Mouse (Mus musculus): ENCODE measurements around the gene Wasf3. TPM values are rescaled to one million over a fixed set of nuclear protein-coding genes. Genes with fewer than 3 reads are reported as not detected.

Gene Wasf3
- polyA plus RNA-seq, 1 experiment from 2014 or later: 1.2 TPM

GRCm38 (mm10) chr5:146410821-146411220 is 26.0 kb downstream of the Wasf3 start:
- Histone ChIP-seq H3K9me3 (ENCODE audit: control insufficient read depth, low read length) (no peaks in the 10 kb centered on the region), H3K27ac (ENCODE audit: low read length) (no peak overlapping the region), H3K36me3 (ENCODE audit: control insufficient read depth, insufficient read depth, low read length) (no peaks in the 10 kb centered on the region), H3K4me2 (ENCODE audit: low read depth, low read length) (no peak overlapping the region), H3K4me3 (ENCODE audit: low read length) (no peak overlapping the region), H3K27me3 (replicated peaks; ENCODE audit: control insufficient read depth, insufficient read depth, low read length) (no peaks in the 10 kb centered on the region), H3K9ac (ENCODE audit: low read depth, low read length) (no peak overlapping the region), H3K4me1 (ENCODE audit: control insufficient read depth, insufficient read depth, low read length) (no peaks in the 10 kb centered on the region)
- ATAC-seq: no peak
- WGBS: 72% methylated on average over 4 of the region's 4 CpGs

GRCm38 (mm10) chr5:146412743-146413430 is 28.1 kb downstream of the Wasf3 start:
- H3K9ac ChIP-seq (ENCODE audit: low read depth, low read length): no peak overlapping the region
- H3K4me1 ChIP-seq (ENCODE audit: control insufficient read depth, insufficient read depth, low read length): no peaks in the 10 kb centered on the region
- H3K27ac ChIP-seq (ENCODE audit: low read length): no peak overlapping the region
- WGBS: 65% methylated on average over 15 of the region's 15 CpGs
- no peaks in the 10 kb centered on the region for H3K36me3 ChIP-seq (ENCODE audit: control insufficient read depth, insufficient read depth, low read length)
- no peak overlapping the region for H3K4me2 ChIP-seq (ENCODE audit: low read depth, low read length)
- no peaks in the 10 kb centered on the region for H3K27me3 ChIP-seq (replicated peaks; ENCODE audit: control insufficient read depth, insufficient read depth, low read length)
- ATAC-seq: no peak
- no peaks in the 10 kb centered on the region for H3K9me3 ChIP-seq (ENCODE audit: control insufficient read depth, low read length)
- H3K4me3 ChIP-seq (ENCODE audit: low read length): no peak overlapping the region

- Histone ChIP-seq H3K27ac (ENCODE audit: low read length) (no peak overlapping the region), H3K4me2 (ENCODE audit: low read depth, low read length) (no peak overlapping the region), H3K36me3 (ENCODE audit: control insufficient read depth, insufficient read depth, low read length) (no peaks in the 10 kb centered on the region), H3K9me3 (ENCODE audit: control insufficient read depth, low read length) (no peaks in the 10 kb centered on the region), H3K4me3 (ENCODE audit: low read length) (no peak overlapping the region), H3K27me3 (replicated peaks; ENCODE audit: control insufficient read depth, insufficient read depth, low read length) (no peaks in the 10 kb centered on the region), H3K4me1 (ENCODE audit: control insufficient read depth, insufficient read depth, low read length) (no peaks in the 10 kb centered on the region), H3K9ac (ENCODE audit: low read depth, low read length) (no peak overlapping the region)
- WGBS: 83% methylated on average over 4 of the region's 4 CpGs
- ATAC-seq: no peak
Observed at GRCm38 (mm10) chr5:146414611-146415010, 29.8 kb downstream of the Wasf3 start.

- H3K27ac ChIP-seq (ENCODE audit: low read length): no peak overlapping the region
- no peaks in the 10 kb centered on the region for H3K36me3 ChIP-seq (ENCODE audit: control insufficient read depth, insufficient read depth, low read length)
- no peaks in the 10 kb centered on the region for H3K27me3 ChIP-seq (replicated peaks; ENCODE audit: control insufficient read depth, insufficient read depth, low read length)
- no peaks in the 10 kb centered on the region for H3K4me1 ChIP-seq (ENCODE audit: control insufficient read depth, insufficient read depth, low read length)
- 75% methylated on average over 12 of the region's 12 CpGs for WGBS
- ATAC-seq: no peak
- H3K9ac ChIP-seq (ENCODE audit: low read depth, low read length): no peak overlapping the region
- H3K4me2 ChIP-seq (ENCODE audit: low read depth, low read length): no peak overlapping the region
- no peak overlapping the region for H3K4me3 ChIP-seq (ENCODE audit: low read length)
- H3K9me3 ChIP-seq (ENCODE audit: control insufficient read depth, low read length): no peaks in the 10 kb centered on the region
Observed at GRCm38 (mm10) chr5:146415218-146415617, 30.4 kb downstream of the Wasf3 start.

GRCm38 (mm10) chr5:146416331-146417110 is 31.7 kb downstream of the Wasf3 start:
- Histone ChIP-seq H3K27ac (ENCODE audit: low read length) (no peak overlapping the region), H3K9me3 (ENCODE audit: control insufficient read depth, low read length) (no peaks in the 10 kb centered on the region), H3K4me3 (ENCODE audit: low read length) (no peak overlapping the region), H3K36me3 (ENCODE audit: control insufficient read depth, insufficient read depth, low read length) (no peaks in the 10 kb centered on the region), H3K27me3 (replicated peaks; ENCODE audit: control insufficient read depth, insufficient read depth, low read length) (no peaks in the 10 kb centered on the region), H3K9ac (ENCODE audit: low read depth, low read length) (no peak overlapping the region), H3K4me2 (ENCODE audit: low read depth, low read length) (no peak overlapping the region), H3K4me1 (ENCODE audit: control insufficient read depth, insufficient read depth, low read length) (no peaks in the 10 kb centered on the region)
- 69% methylated on average over 20 of the region's 20 CpGs for WGBS
- ATAC-seq: no peak

GRCm38 (mm10) chr5:146418092-146418491 is 33.3 kb downstream of the Wasf3 start:
- no peaks in the 10 kb centered on the region for H3K36me3 ChIP-seq (ENCODE audit: control insufficient read depth, insufficient read depth, low read length)
- H3K4me2 ChIP-seq (ENCODE audit: low read depth, low read length): no peak overlapping the region
- H3K4me1 ChIP-seq (ENCODE audit: control insufficient read depth, insufficient read depth, low read length): no peaks in the 10 kb centered on the region
- 64% methylated on average over 7 of the region's 7 CpGs for WGBS
- H3K27me3 ChIP-seq (replicated peaks; ENCODE audit: control insufficient read depth, insufficient read depth, low read length): no peaks in the 10 kb centered on the region
- ATAC-seq: no peak
- no peak overlapping the region for H3K27ac ChIP-seq (ENCODE audit: low read length)
- H3K4me3 ChIP-seq (ENCODE audit: low read length): no peak overlapping the region
- no peaks in the 10 kb centered on the region for H3K9me3 ChIP-seq (ENCODE audit: control insufficient read depth, low read length)
- no peak overlapping the region for H3K9ac ChIP-seq (ENCODE audit: low read depth, low read length)

- no peaks in the 10 kb centered on the region for H3K9me3 ChIP-seq (ENCODE audit: control insufficient read depth, low read length)
- 68% methylated on average over 1 of the region's 1 CpGs for WGBS
- no peaks in the 10 kb centered on the region for H3K36me3 ChIP-seq (ENCODE audit: control insufficient read depth, insufficient read depth, low read length)
- no peaks in the 10 kb centered on the region for H3K4me1 ChIP-seq (ENCODE audit: control insufficient read depth, insufficient read depth, low read length)
- no peaks in the 10 kb centered on the region for H3K27me3 ChIP-seq (replicated peaks; ENCODE audit: control insufficient read depth, insufficient read depth, low read length)
- no peak for ATAC-seq
- no peak overlapping the region for H3K27ac ChIP-seq (ENCODE audit: low read length)
- H3K9ac ChIP-seq (ENCODE audit: low read depth, low read length): no peak overlapping the region
- no peak overlapping the region for H3K4me3 ChIP-seq (ENCODE audit: low read length)
- no peak overlapping the region for H3K4me2 ChIP-seq (ENCODE audit: low read depth, low read length)
Observed at GRCm38 (mm10) chr5:146420081-146420480, 35.3 kb downstream of the Wasf3 start.

- ATAC-seq: no peak
- H3K4me3 ChIP-seq (ENCODE audit: low read length): no peak overlapping the region
- no peaks in the 10 kb centered on the region for H3K9me3 ChIP-seq (ENCODE audit: control insufficient read depth, low read length)
- H3K36me3 ChIP-seq (ENCODE audit: control insufficient read depth, insufficient read depth, low read length): no peaks in the 10 kb centered on the region
- H3K9ac ChIP-seq (ENCODE audit: low read depth, low read length): no peak overlapping the region
- H3K27ac ChIP-seq (ENCODE audit: low read length): no peak overlapping the region
- H3K4me2 ChIP-seq (ENCODE audit: low read depth, low read length): no peak overlapping the region
- 66% methylated on average over 8 of the region's 8 CpGs for WGBS
- H3K4me1 ChIP-seq (ENCODE audit: control insufficient read depth, insufficient read depth, low read length): no peaks in the 10 kb centered on the region
- H3K27me3 ChIP-seq (replicated peaks; ENCODE audit: control insufficient read depth, insufficient read depth, low read length): no peaks in the 10 kb centered on the region
Observed at GRCm38 (mm10) chr5:146424711-146425326, 40.0 kb downstream of the Wasf3 start.

GRCm38 (mm10) chr5:146425656-146426055 is 40.9 kb downstream of the Wasf3 start:
- Histone ChIP-seq H3K36me3 (ENCODE audit: control insufficient read depth, insufficient read depth, low read length) (no peaks in the 10 kb centered on the region), H3K27me3 (replicated peaks; ENCODE audit: control insufficient read depth, insufficient read depth, low read length) (no peaks in the 10 kb centered on the region), H3K4me3 (ENCODE audit: low read length) (no peak overlapping the region), H3K27ac (ENCODE audit: low read length) (no peak overlapping the region), H3K9me3 (ENCODE audit: control insufficient read depth, low read length) (no peaks in the 10 kb centered on the region), H3K4me2 (ENCODE audit: low read depth, low read length) (no peak overlapping the region), H3K4me1 (ENCODE audit: control insufficient read depth, insufficient read depth, low read length) (no peaks in the 10 kb centered on the region), H3K9ac (ENCODE audit: low read depth, low read length) (no peak overlapping the region)
- no peak for ATAC-seq
- WGBS: 81% methylated on average over 4 of the region's 4 CpGs

Data from intestine, embryonic 16.5 days (tissue).